Mouse (Mus musculus) lung, adult 2 months (tissue): ENCODE data around the gene Lypd3.

Experiments
- CTCF ChIP-seq: fragments of 200-500 bp; IDR thresholded peaks from 2 replicates; pipeline ENCODE4 v1.5.1; 2011; ENCODE audit warnings: mild to moderate bottlenecking, low read length, control low read depth; ENCODE audit not compliant: insufficient read depth
- POLR2A ChIP-seq: fragments of 200-500 bp; IDR thresholded peaks from 2 replicates; pipeline ENCODE4 v1.6.1; 2011; ENCODE audit warnings: low read depth, mild to moderate bottlenecking, control low read depth, low read length, borderline replicate concordance; ENCODE audit errors: extremely low read depth

GRCm38 (mm10) chr7:24637046-24637445, 696 bp downstream of the Lypd3 start:
- TF ChIP-seq POLR2A (no peak), CTCF (no peak)
